Mouse (Mus musculus) liver, embryonic 16.5 days (tissue): Measurements from ENCODE around the gene Rac3. TPM values are rescaled to one million over a fixed set of nuclear protein-coding genes. Genes with fewer than 3 reads are reported as not detected.
A peak's percentile ranks its signal among the peaks of the same experiment; 100 is the strongest.

Source experiments
- ATAC-seq: fragments of 200-750 bp; cut with Nextera tagmentation; 2 replicates; pipeline ENCODE4 v1.8.0; 2017; ENCODE audit warnings: low read depth, mild to moderate bottlenecking, moderate number of reproducible peaks, moderate library complexity
- H3K27ac ChIP-seq: fragments of 300-500 bp; sonication (generic); 2 replicates; pipeline ENCODE4 v1.5.1; 2014; ENCODE audit warnings: mild to moderate bottlenecking, low read length
- H3K27me3 ChIP-seq: fragments of 300-500 bp; sonication (generic); 2 replicates; pipeline ENCODE4 v1.6.1; 2014; ENCODE audit warnings: low read depth, low read length, mixed read lengths; ENCODE audit not compliant: control insufficient read depth, insufficient read depth
- H3K36me3 ChIP-seq: fragments of 300-500 bp; sonication (generic); 2 replicates; pipeline ENCODE4 v1.6.1; 2014; ENCODE audit warnings: mild to moderate bottlenecking; ENCODE audit not compliant: control insufficient read depth, insufficient read depth
- H3K4me1 ChIP-seq: fragments of 300-500 bp; sonication (generic); 2 replicates; pipeline ENCODE4 v1.6.1; 2014; ENCODE audit warnings: low read depth, low read length, mixed read lengths; ENCODE audit not compliant: control insufficient read depth
- H3K4me2 ChIP-seq: fragments of 300-500 bp; sonication (generic); 2 replicates; pipeline ENCODE4 v1.6.1; 2014; ENCODE audit warnings: low read depth, low read length, mixed read lengths
- H3K4me3 ChIP-seq: fragments of 300-500 bp; sonication (generic); 2 replicates; pipeline ENCODE4 v1.5.1; 2014; ENCODE audit warnings: low read depth, mild to moderate bottlenecking, low read length
- H3K9ac ChIP-seq: fragments of 300-500 bp; sonication (generic); 2 replicates; pipeline ENCODE4 v1.6.1; 2014; ENCODE audit warnings: low read depth, low read length
- H3K9me3 ChIP-seq: fragments of 300-500 bp; sonication (generic); replicated peaks from 2 replicates; pipeline ENCODE4 v1.6.1; 2016; ENCODE audit warnings: low read length; ENCODE audit not compliant: control insufficient read depth
- WGBS: fragments of 180-500 bp; shearing (Covaris S2); extraction: QIAGEN DNeasy Blood & Tissue Kit; methylation state at CpG from one replicate; pipeline ENCODE4 v1.1.7; 2014; ENCODE audit not compliant: insufficient replicate concordance; 5-methylcytosine and 5-hydroxymethylcytosine counted together
- polyA plus RNA-seq: library from polyadenylated mRNA; unstranded; fragments of >200 nt; fragmentation: Nextera tagmentation; extraction: Ambion mirVana; gene quantifications from 2 replicates; pipeline ENCODE4 v1.2.1, GENCODE M21; 2015

The Rac3 gene
- polyA plus RNA-seq, 1 experiment from 2014 or later, result 0.80 TPM

- Histone ChIP-seq H3K9ac (no peak overlapping the region), H3K36me3 (no peaks in the 10 kb centered on the region), H3K27ac (no peak overlapping the region), H3K4me1 (peaks cover 20% of the 10 kb centered on the region), H3K27me3 (no peaks in the 10 kb centered on the region), H3K9me3 (no peaks in the 10 kb centered on the region), H3K4me2 (peak overlapping the region; percentile 100; the same call in 1 of the 2 replicates), H3K4me3 (no peak overlapping the region)
- ATAC-seq, result no peak
- WGBS, result 68% methylated on average over 8 of the region's 8 CpGs
Observed at GRCm38 (mm10) chr11:120711980-120712604, 9.2 kb upstream of the Rac3 start.

DNA sequence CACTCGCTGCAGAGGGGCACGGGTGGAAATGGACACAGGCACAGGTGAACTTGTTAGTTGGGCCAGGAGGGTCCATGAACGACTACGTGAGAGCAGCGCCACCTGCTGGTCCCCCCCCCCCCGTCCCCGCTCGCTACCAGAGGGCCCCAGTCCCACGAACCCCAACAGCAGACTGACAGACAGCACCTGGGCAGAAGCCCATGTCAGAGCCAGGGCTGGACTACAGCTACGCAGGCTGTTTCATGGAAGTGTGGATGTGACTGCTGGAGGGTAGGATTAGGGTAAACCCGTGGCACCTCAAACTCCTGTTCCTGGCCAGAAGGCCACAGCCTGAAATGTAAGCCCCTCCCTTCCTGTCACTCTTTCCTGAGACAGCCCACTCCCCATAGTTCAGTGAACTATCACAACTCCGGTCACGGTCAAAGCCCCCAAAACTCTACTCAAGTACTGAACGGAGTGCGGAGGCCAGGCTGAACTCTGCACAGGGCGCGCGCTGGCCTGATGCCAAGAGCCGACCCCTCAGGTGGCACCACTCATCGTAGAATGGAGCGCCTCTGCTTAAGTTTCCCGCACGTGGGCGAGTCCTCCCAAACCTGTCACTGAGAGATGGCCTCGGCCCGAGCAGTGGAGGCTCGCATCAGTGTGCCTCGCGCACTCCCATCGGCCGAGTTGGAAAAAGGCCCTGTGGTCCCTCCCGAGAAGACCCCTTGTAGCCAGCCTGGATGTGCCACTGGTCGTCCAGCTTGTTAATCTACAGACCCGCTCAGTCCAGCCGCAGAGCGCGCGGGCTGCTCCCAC lies 8.3 kb upstream of the Rac3 start:
- Histone ChIP-seq H3K9ac (peak overlapping the region; percentile 69), H3K36me3 (no peaks in the 10 kb centered on the region), H3K27ac (peak overlapping the region; percentile 58), H3K4me3 (peak overlapping the region; percentile 72), H3K4me2 (peak overlapping the region; percentile 100), H3K9me3 (no peaks in the 10 kb centered on the region), H3K27me3 (no peaks in the 10 kb centered on the region), H3K4me1 (peaks cover 20% of the 10 kb centered on the region)
- ATAC-seq, result peak; percentile 5
- WGBS, result under 1% methylated on average over 38 of the region's 38 CpGs

DNA sequence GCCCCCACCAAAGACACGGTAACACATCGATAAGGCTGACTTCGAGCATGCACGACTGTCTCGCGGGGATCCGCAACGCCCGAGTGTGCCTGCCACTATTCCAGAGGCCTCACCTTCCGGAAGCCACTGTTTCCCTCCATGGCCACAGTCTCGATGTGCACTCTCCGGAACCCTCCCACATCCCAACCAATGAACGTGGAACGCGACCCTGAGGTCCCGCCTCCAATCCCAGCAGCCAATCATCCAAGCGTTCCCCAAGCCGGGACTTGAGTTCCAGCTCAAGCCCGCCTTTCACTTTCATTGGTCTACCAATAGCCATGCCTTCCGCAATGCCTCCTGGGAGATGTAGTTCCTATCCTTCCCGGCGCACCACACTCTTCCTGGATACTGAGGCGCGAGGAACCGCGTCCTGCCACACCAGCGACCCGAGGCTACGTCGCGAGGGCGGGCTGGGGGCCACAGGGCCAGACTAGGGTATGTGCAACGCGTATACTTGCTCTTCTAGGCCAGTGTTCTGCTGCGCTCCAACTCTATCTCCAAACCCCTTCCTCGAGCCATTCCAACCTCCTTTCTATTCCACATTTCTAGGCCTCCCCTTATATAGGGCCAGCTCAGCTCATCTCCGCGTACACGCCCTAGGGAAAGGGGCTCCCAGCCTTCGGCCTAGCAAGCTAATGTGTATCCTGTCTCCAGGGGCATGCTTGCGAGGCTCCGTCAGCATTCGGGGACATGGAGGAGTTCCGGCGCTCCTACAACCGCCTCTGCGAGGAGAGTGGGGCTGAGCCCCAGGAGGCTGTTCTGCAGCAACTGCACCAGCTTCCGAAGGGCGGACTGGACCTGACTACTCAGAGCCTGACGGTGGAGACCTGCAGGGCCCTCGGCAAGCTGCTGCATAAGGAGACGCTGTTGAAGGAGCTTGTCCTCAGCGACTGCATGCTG lies 7.4 kb upstream of the Rac3 start, which contains the start of the genes Cenpx and Lrrc45:
Cenpx (minus strand) TSS at position 159 of the 939 bp plus-strand sequence.
Lrrc45 (plus strand) TSS at position 346 of the 939 bp plus-strand sequence.
- peak within 1 kb of the TSS; percentile 75 for H3K9ac ChIP-seq
- peak within 1 kb of the TSS; percentile 72 for H3K4me3 ChIP-seq
- H3K27me3 ChIP-seq, result no peaks in the 10 kb centered on the region
- H3K9me3 ChIP-seq, result no peaks in the 10 kb centered on the region
- peak; percentile 97 for ATAC-seq
- 1% methylated on average over 53 of the region's 53 CpGs for WGBS
- peak within 1 kb of the TSS; percentile 100 for H3K4me2 ChIP-seq
- peak within 1 kb of the TSS; percentile 58 for H3K27ac ChIP-seq
- H3K36me3 ChIP-seq, result no peaks in the 10 kb centered on the region
- peaks cover 20% of the 10 kb centered on the region for H3K4me1 ChIP-seq

- ATAC-seq, result no peak
- WGBS, result 32% methylated on average over 10 of the region's 10 CpGs
- H3K36me3 ChIP-seq, result no peaks in the 10 kb centered on the region
Observed at GRCm38 (mm10) chr11:120714546-120714945, 6.7 kb upstream of the Rac3 start.

GRCm38 (mm10) chr11:120715131-120715530 lies 6.1 kb upstream of the Rac3 start:
- Histone ChIP-seq H3K9ac (no peak overlapping the region), H3K36me3 (no peaks in the 10 kb centered on the region), H3K9me3 (no peaks in the 10 kb centered on the region), H3K4me3 (no peak overlapping the region), H3K27ac (no peak overlapping the region), H3K4me1 (peaks cover 20% of the 10 kb centered on the region), H3K4me2 (no peak overlapping the region), H3K27me3 (no peaks in the 10 kb centered on the region)
- no peak for ATAC-seq
- 79% methylated on average over 9 of the region's 9 CpGs for WGBS

More at GRCm38 (mm10) chr11:120714546-120714945, 6.7 kb upstream of the Rac3 start:
- Histone ChIP-seq H3K4me2 (peak overlapping the region; percentile 99), H3K4me3 (peak overlapping the region; percentile 68), H3K4me1 (peaks cover 20% of the 10 kb centered on the region), H3K27me3 (no peaks in the 10 kb centered on the region), H3K9me3 (no peaks in the 10 kb centered on the region), H3K27ac (no peak overlapping the region), H3K9ac (peak overlapping the region; percentile 75)

GRCm38 (mm10) chr11:120719242-120719641 lies 2.0 kb upstream of the Rac3 start:
- Histone ChIP-seq H3K27ac (no peak overlapping the region), H3K9me3 (no peaks in the 10 kb centered on the region), H3K36me3 (no peaks in the 10 kb centered on the region), H3K4me1 (peaks cover 24% of the 10 kb centered on the region), H3K9ac (no peak overlapping the region), H3K4me2 (no peak overlapping the region), H3K4me3 (no peak overlapping the region), H3K27me3 (peaks cover 24% of the 10 kb centered on the region)
- 86% methylated on average over 9 of the region's 9 CpGs for WGBS
- ATAC-seq, result no peak

DNA sequence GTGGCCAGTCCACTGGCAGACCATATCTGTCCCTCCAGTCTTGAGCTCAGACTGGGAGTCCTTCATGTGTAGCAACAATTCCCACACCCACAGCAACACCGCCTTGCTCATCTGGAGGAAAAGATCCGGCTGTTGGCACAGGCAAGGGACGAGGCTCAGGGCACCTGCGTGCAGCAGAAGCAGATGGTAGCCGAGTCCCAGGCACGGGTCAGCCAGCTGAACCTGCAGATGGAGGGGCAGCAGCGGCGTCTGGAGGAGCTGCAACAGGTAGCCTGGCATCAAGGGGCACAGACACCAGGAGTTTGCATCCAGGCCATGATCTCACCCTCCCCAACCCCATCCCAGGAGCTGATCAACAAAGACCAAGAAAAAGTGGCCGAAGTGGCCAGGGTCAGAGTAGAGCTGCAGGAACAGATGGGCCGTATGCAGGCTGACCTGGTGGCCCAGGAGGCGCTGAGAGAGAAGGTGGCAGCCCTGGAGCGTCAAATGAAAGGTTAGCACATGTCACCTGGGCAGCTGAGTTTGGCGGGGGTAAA lies 1.4 kb upstream of the Rac3 start:
- no peak overlapping the region for H3K9ac ChIP-seq
- H3K27ac ChIP-seq, result no peak overlapping the region
- H3K4me1 ChIP-seq, result peaks cover 18% of the 10 kb centered on the region
- 76% methylated on average over 13 of the region's 13 CpGs for WGBS
- H3K4me3 ChIP-seq, result no peak overlapping the region
- no peak for ATAC-seq
- H3K9me3 ChIP-seq, result no peaks in the 10 kb centered on the region
- H3K4me2 ChIP-seq, result no peak overlapping the region
- H3K36me3 ChIP-seq, result no peaks in the 10 kb centered on the region
- H3K27me3 ChIP-seq, result peaks cover 24% of the 10 kb centered on the region

DNA sequence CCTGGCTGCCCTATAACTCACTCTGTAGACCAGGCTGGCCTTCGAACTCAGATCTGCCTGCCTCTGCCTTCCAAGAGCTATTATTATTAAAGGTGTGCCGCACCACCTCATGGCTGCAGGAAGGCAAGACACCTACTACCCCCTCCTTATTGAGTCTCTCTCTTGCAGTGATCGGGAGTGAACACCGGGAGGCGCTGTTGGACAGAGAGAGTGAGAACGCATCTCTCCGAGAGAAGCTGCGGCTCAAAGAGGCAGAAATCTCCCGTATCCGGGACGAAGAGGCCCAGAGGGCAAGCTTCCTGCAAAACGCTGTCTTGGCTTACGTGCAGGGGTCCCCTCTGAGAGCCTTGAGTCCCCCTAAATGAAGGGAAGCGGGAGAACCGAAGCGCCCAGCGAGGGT lies 820 bp upstream of the Rac3 start:
- Histone ChIP-seq H3K27me3 (peaks cover 24% of the 10 kb centered on the region), H3K9me3 (no peaks in the 10 kb centered on the region), H3K4me2 (0 out of 2 replicates have a peak overlapping the region, but pooled peaks have one; percentile 81), H3K4me3 (no peak overlapping the region), H3K36me3 (no peaks in the 10 kb centered on the region), H3K4me1 (peaks cover 17% of the 10 kb centered on the region), H3K27ac (no peak overlapping the region), H3K9ac (no peak overlapping the region)
- WGBS, result 8% methylated on average over 17 of the region's 17 CpGs
- no peak; the same call in 1 of the 2 replicates for ATAC-seq
